Mouse (Mus musculus) MEL (cell line): ENCODE measurements around the gene Gm14147. TPM values are rescaled to one million over a fixed set of nuclear protein-coding genes. Genes with fewer than 3 reads are reported as not detected.
"Not testable (repeated sequence)": the region's sequence is repeated elsewhere in the genome, so short reads cannot be mapped to it uniquely, and the experiment has no call there.

Experiments
- DNase-seq: peaks from one replicate; pipeline ENCODE4 v3.0.0; 2011; ENCODE audit warnings: low read depth, low spot score
- H3K27ac ChIP-seq: 2 replicates; pipeline ENCODE4 v1.5.1; 2012; ENCODE audit warnings: low read depth, mild to moderate bottlenecking, control low read depth, low read length, moderate library complexity; ENCODE audit not compliant: control insufficient read depth
- H3K27me3 ChIP-seq, 2 experiments: fragments of 150-350 bp in 1 of 2; sonication (generic) in 1 of 2; 2 replicates each; pipeline ENCODE4 v1.6.1; 2012; ENCODE audit warnings: low read length in 2 of 2, mild to moderate bottlenecking in 2 of 2, improper control_type of control experiment in 1 of 2, moderate library complexity in 1 of 2; ENCODE audit not compliant: insufficient read depth in 2 of 2, control insufficient read depth in 1 of 2
- H3K36me3 ChIP-seq, 2 experiments: 2 replicates each; pipeline ENCODE4 v1.6.1; 2012 to 2014; ENCODE audit warnings: low read length in 2 of 2, improper control_type of control experiment in 1 of 2, inconsistent platforms in 1 of 2, mild to moderate bottlenecking in 1 of 2; ENCODE audit not compliant: insufficient read depth in 2 of 2, control insufficient read depth in 1 of 2
- H3K4me1 ChIP-seq, 2 experiments: fragments of 150-350 bp in 1 of 2; sonication (generic) in 1 of 2; 2 replicates each; pipeline ENCODE4 v1.6.1; 2012; ENCODE audit warnings: low read length in 2 of 2, improper control_type of control experiment in 1 of 2, mild to moderate bottlenecking in 1 of 2; ENCODE audit not compliant: insufficient read depth in 2 of 2, control insufficient read depth in 1 of 2
- H3K4me3 ChIP-seq, 2 experiments: fragments of 150-350 bp in 1 of 2; sonication (generic) in 1 of 2; 2 replicates each; pipeline ENCODE4 v1.5.1; 2012; ENCODE audit warnings: low read depth in 2 of 2, low read length in 2 of 2, mild to moderate bottlenecking in 2 of 2, moderate library complexity in 2 of 2, control low read depth in 1 of 2, improper control_type of control experiment in 1 of 2; ENCODE audit not compliant: control insufficient read depth in 1 of 2, insufficient read depth in 1 of 2
- H3K79me2 ChIP-seq: 2 replicates; pipeline ENCODE4 v1.6.1; 2012; ENCODE audit warnings: mild to moderate bottlenecking, low read length, moderate library complexity; ENCODE audit not compliant: control insufficient read depth, poor library complexity, insufficient read depth
- H3K9ac ChIP-seq: 2 replicates; pipeline ENCODE4 v1.6.1; 2012; ENCODE audit warnings: low read depth, mild to moderate bottlenecking, control low read depth, low read length, moderate library complexity; ENCODE audit not compliant: control insufficient read depth, poor library complexity, severe bottlenecking
- H3K9me3 ChIP-seq: fragments of 150-350 bp; sonication (generic); replicated peaks from 2 replicates; pipeline ENCODE4 v1.6.1; 2012; ENCODE audit warnings: mild to moderate bottlenecking, low read length, improper control_type of control experiment, moderate library complexity; ENCODE audit not compliant: insufficient read depth
- BHLHE40 ChIP-seq: IDR thresholded peaks from 2 replicates; pipeline ENCODE4 v1.6.1; 2012; ENCODE audit warnings: low read depth, mild to moderate bottlenecking, inconsistent platforms, low read length, improper control_type of control experiment, borderline replicate concordance
- E2F4 ChIP-seq: IDR thresholded peaks from 2 replicates; pipeline ENCODE4 v1.6.1; 2011; ENCODE audit warnings: low read depth, low read length, improper control_type of control experiment, borderline replicate concordance
- GABPA ChIP-seq: IDR thresholded peaks from 2 replicates; pipeline ENCODE4 v1.6.1; 2012; ENCODE audit warnings: low read depth, mild to moderate bottlenecking, inconsistent platforms, low read length, improper control_type of control experiment, moderate library complexity
- JUND ChIP-seq: IDR thresholded peaks from 2 replicates; pipeline ENCODE4 v1.6.1; 2011; ENCODE audit warnings: low read depth, mild to moderate bottlenecking, improper control_type of control experiment, low read length
- MEF2A ChIP-seq: IDR thresholded peaks from 2 replicates; pipeline ENCODE4 v1.6.1; 2014; ENCODE audit warnings: low read depth, mild to moderate bottlenecking, inconsistent platforms, low read length, improper control_type of control experiment; ENCODE audit not compliant: poor library complexity, insufficient replicate concordance, severe bottlenecking; ENCODE audit errors: extremely low read depth
- MYC ChIP-seq: IDR thresholded peaks from 2 replicates; pipeline ENCODE4 v1.6.1; 2011; ENCODE audit warnings: low read depth, mild to moderate bottlenecking, low read length, improper control_type of control experiment, moderate library complexity
- NELFE ChIP-seq: IDR thresholded peaks from 2 replicates; pipeline ENCODE4 v1.6.1; 2011; ENCODE audit warnings: low read depth, low read length, improper control_type of control experiment
- RAD21 ChIP-seq: IDR thresholded peaks from 2 replicates; pipeline ENCODE4 v1.6.1; 2011; ENCODE audit warnings: mild to moderate bottlenecking, low read depth, low read length, improper control_type of control experiment
- USF1 ChIP-seq: IDR thresholded peaks from 2 replicates; pipeline ENCODE4 v1.6.1; 2014; ENCODE audit warnings: low read depth, mild to moderate bottlenecking, inconsistent platforms, low read length, improper control_type of control experiment, moderate library complexity
- USF2 ChIP-seq, 2 experiments: IDR thresholded peaks; 2 replicates each; pipeline ENCODE4 v1.6.1; 2011 to 2012; ENCODE audit warnings: improper control_type of control experiment in 2 of 2, low read length in 2 of 2, borderline replicate concordance in 1 of 2, inconsistent platforms in 1 of 2, low read depth in 1 of 2, mild to moderate bottlenecking in 1 of 2; ENCODE audit not compliant: insufficient read depth in 1 of 2
- ZC3H11A ChIP-seq: IDR thresholded peaks from 2 replicates; pipeline ENCODE4 v1.6.1; 2012; ENCODE audit warnings: low read depth, mild to moderate bottlenecking, inconsistent platforms, low read length, improper control_type of control experiment
- ZKSCAN1 ChIP-seq: IDR thresholded peaks from 2 replicates; pipeline ENCODE4 v1.6.1; 2012; ENCODE audit warnings: low read depth, mild to moderate bottlenecking, inconsistent platforms, low read length, improper control_type of control experiment, moderate library complexity
- ZNF384 ChIP-seq: IDR thresholded peaks from 2 replicates; pipeline ENCODE4 v1.6.1; 2012; ENCODE audit warnings: low read depth, mild to moderate bottlenecking, inconsistent platforms, low read length, improper control_type of control experiment
- polyA plus RNA-seq, 2 experiments: library from polyadenylated mRNA; stranded (reverse) in 1 of 2; unstranded in 1 of 2; fragments of >175 nt in 1 of 2; fragments of >200 nt in 1 of 2; gene quantifications; 2 replicates each; pipeline versions ENCODE4 v1.2.1 to v1.2.4; 2012; ENCODE audit warnings: low replicate concordance in 2 of 2, low read depth in 1 of 2; ENCODE audit not compliant: insufficient read length in 2 of 2, insufficient read depth in 1 of 2, missing spikeins in 1 of 2
- total RNA-seq: library from RNA; depleted of rRNA; stranded (reverse); fragments of 300-350 nt; gene quantifications from 2 replicates; pipeline ENCODE4 v1.2.3, GENCODE M21; 2012; rRNA removed

Gm14147 gene
- total RNA-seq: not detected in 2 replicates
- polyA plus RNA-seq: not detected

DNA sequence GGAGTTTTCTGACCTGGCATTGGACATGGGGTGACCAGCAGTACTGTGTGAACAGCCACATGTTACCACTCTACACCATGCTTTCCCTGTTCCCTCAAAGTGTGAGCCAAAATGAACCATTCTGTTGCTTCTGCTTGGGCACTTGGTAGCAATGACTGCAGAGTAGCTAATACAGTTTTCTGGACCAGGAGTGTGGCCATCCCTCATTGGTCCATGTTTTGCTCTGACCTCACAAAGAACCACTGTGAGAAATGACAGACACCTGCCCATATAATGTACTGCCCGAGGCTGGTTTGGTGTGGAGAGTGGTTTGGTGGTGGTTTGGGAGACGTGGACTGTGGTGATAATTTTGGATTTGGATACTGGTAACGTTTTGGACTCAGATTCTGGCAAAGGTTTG, at the start of gene Gm14147:
Gm14147 (plus strand) TSS at position 301 of the 400 bp plus-strand sequence.
- H3K36me3 ChIP-seq, H3K9ac ChIP-seq, H3K9me3 ChIP-seq, DNase-seq, H3K79me2 ChIP-seq, H3K27ac ChIP-seq, H3K27me3 ChIP-seq, H3K4me1 ChIP-seq, H3K4me3 ChIP-seq: not testable (repeated sequence)

DNA sequence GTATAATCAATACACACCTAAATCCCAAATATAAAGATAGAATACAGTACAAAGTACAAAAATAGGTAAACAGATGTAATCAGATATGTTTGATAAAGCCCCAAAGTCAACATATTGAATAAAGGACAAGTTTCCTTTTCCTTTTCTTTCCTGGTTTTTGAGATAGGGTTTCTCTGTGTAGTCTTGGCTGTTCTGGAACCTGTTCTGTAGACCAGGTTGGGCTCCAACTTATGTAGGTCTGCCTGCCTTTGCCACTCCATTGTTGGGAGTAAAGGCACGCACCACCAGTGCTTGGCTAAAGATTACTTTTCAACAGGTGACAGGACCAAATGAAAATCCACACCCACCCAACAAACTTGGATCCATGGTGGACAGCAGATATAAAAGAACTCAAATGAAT, 41.4 kb upstream of the Gm14147 start:
- H3K27me3 ChIP-seq: no peaks in the 10 kb centered on the region; a peak in 2 of 4 replicates
- no peaks in the 10 kb centered on the region for H3K4me1 ChIP-seq
- H3K27ac ChIP-seq: no peak overlapping the region
- TF ChIP-seq BHLHE40 (no peak), RAD21 (no peak), JUND (no peak), USF1 (no peak), E2F4 (no peak), ZKSCAN1 (no peak), MYC (no peak), ZC3H11A (no peak), GABPA (no peak), MEF2A (no peak), ZNF384 (no peak), NELFE (no peak), USF2 (IDR thresholded peaks at IDR 0.05; ENCODE audit: borderline replicate concordance in 1 of 2, insufficient read depth in 1 of 2, low read depth in 1 of 2, low read length in 2 of 2) (no peak)
- H3K4me3 ChIP-seq: no peak overlapping the region
- no peaks in the 10 kb centered on the region for H3K79me2 ChIP-seq
- no peaks in the 10 kb centered on the region for H3K9me3 ChIP-seq
- DNase-seq: no peak
- H3K36me3 ChIP-seq: no peaks in the 10 kb centered on the region
- no peak overlapping the region for H3K9ac ChIP-seq

- not testable (repeated sequence) for H3K27me3 ChIP-seq, H3K36me3 ChIP-seq, H3K9ac ChIP-seq, H3K4me3 ChIP-seq, H3K9me3 ChIP-seq, H3K27ac ChIP-seq, H3K79me2 ChIP-seq, DNase-seq, H3K4me1 ChIP-seq
These were observed 5.8 kb upstream of the Gm14147 start, which contains the start of gene Gm14151 for GRCm38 (mm10) chr2:151092250-151092649. Gene Gm14151 (minus strand): TSS chr2:151092350.

Other genes with a start within 250 kb of the Gm14147 start
- gene Abhd12, start 193.5 kb upstream of the Gm14147 start, total RNA-seq: 21.8 and 23.7 TPM in 2 replicates
- gene Abhd12, start 193.5 kb upstream of the Gm14147 start, polyA plus RNA-seq: 10 to 100 TPM in 1 of 2 experiments, not detected in 1; 29.4 TPM
- gene Gins1, start 192.8 kb upstream of the Gm14147 start, total RNA-seq: 56.2 and 64.8 TPM in 2 replicates
- gene Gins1, start 192.8 kb upstream of the Gm14147 start, polyA plus RNA-seq: 10 to 100 TPM in 1 of 2 experiments, not detected in 1; 68.7 TPM
- gene Ninl, start 58.9 kb upstream of the Gm14147 start, total RNA-seq: 9.8 and 11.6 TPM in 2 replicates
- gene Ninl, start 58.9 kb upstream of the Gm14147 start, polyA plus RNA-seq: 10 to 100 TPM in 1 of 2 experiments, not detected in 1; 16.8 TPM
- 24.7 and 25.4 TPM in 2 replicates for gene Nanp, start 58.8 kb upstream of the Gm14147 start, total RNA-seq
- 10 to 100 TPM in 1 of 2 experiments, not detected in 1; 14.6 TPM for gene Nanp, start 58.8 kb upstream of the Gm14147 start, polyA plus RNA-seq
- gene Gm14151, start 5.9 kb upstream of the Gm14147 start, total RNA-seq: not detected in 2 replicates
- not detected for gene Gm14151, start 5.9 kb upstream of the Gm14147 start, polyA plus RNA-seq